Mouse (Mus musculus) cerebellum, adult (tissue): Measurements from ENCODE around the gene Gjb2.

Source experiments
- ATAC-seq: cut with Nextera tagmentation; 2 replicates; pipeline ENCODE4 v1.9.2; 2017; ENCODE audit warnings: mild to moderate bottlenecking, moderate library complexity, mixed read lengths; ENCODE audit not compliant: insufficient number of reproducible peaks, low FRiP score, low TSS enrichment

Gene Gjb2

GRCm38 (mm10) chr14:57104106-57105023 is at the start of gene Gjb2:
Gjb2 (minus strand) TSS chr14:57104702.
- ATAC-seq, result peak; percentile 21

GRCm38 (mm10) chr14:57145741-57146140 is 41.2 kb upstream of the Gjb2 start:
- no peak for ATAC-seq

GRCm38 (mm10) chr14:57135265-57135664 is 30.8 kb upstream of the Gjb2 start:
- no peak for ATAC-seq

GRCm38 (mm10) chr14:57133161-57133661 is 28.7 kb upstream of the Gjb2 start, which contains the start of gene Gjb6:
Gjb6 (minus strand) TSS chr14:57133611.
- ATAC-seq, result no peak

- ATAC-seq, result no peak
These were observed 22.9 kb upstream of the Gjb2 start for GRCm38 (mm10) chr14:57127383-57127782.

- no peak for ATAC-seq
These were observed 17.8 kb upstream of the Gjb2 start for GRCm38 (mm10) chr14:57122295-57122694.

- ATAC-seq, result no peak
These were observed 11.5 kb upstream of the Gjb2 start, which contains the start of gene Gm4491 for GRCm38 (mm10) chr14:57115823-57116544. Gm4491 (minus strand) TSS chr14:57115883.

- no peak for ATAC-seq
These were observed 4.7 kb upstream of the Gjb2 start for GRCm38 (mm10) chr14:57109194-57109593.

GRCm38 (mm10) chr14:57107916-57108315 is 3.4 kb upstream of the Gjb2 start:
- no peak for ATAC-seq

GRCm38 (mm10) chr14:57107091-57107490 is 2.6 kb upstream of the Gjb2 start:
- no peak for ATAC-seq

- ATAC-seq, result no peak
These were observed 1.2 kb upstream of the Gjb2 start for GRCm38 (mm10) chr14:57105721-57106120.

- ATAC-seq, result no peak
These were observed 609 bp upstream of the Gjb2 start for GRCm38 (mm10) chr14:57105111-57105510.

- no peak for ATAC-seq
These were observed 794 bp downstream of the Gjb2 start for GRCm38 (mm10) chr14:57103711-57104105.

GRCm38 (mm10) chr14:57103121-57103520 is 1.4 kb downstream of the Gjb2 start:
- no peak for ATAC-seq

- ATAC-seq, result no peak
These were observed 2.9 kb downstream of the Gjb2 start for GRCm38 (mm10) chr14:57101623-57102022.

GRCm38 (mm10) chr14:57095855-57096254 is 8.6 kb downstream of the Gjb2 start:
- no peak for ATAC-seq

- no peak for ATAC-seq
These were observed 11.5 kb downstream of the Gjb2 start for GRCm38 (mm10) chr14:57093029-57093428.

GRCm38 (mm10) chr14:57090001-57090400 is 14.5 kb downstream of the Gjb2 start:
- no peak for ATAC-seq

GRCm38 (mm10) chr14:57089107-57089506 is 15.4 kb downstream of the Gjb2 start:
- ATAC-seq, result no peak

- ATAC-seq, result no peak
These were observed 20.3 kb downstream of the Gjb2 start for GRCm38 (mm10) chr14:57084180-57084668.

GRCm38 (mm10) chr14:57082863-57083262 is 21.6 kb downstream of the Gjb2 start:
- no peak for ATAC-seq
